Mouse (Mus musculus) lung, postnatal 0 days (tissue): ENCODE results near the gene Tomm40. TPM values are rescaled to one million over a fixed set of nuclear protein-coding genes. Genes with fewer than 3 reads are reported as not detected.
A peak's percentile ranks its signal among the peaks of the same experiment; 100 is the strongest.

Source experiments
- ATAC-seq: fragments of 200-750 bp; cut with Nextera tagmentation; 2 replicates; pipeline ENCODE4 v1.8.0; 2017; ENCODE audit warnings: moderate library complexity
- DNase-seq: peaks from one replicate; pipeline ENCODE4 v3.0.0-alpha.2; 2016; ENCODE audit warnings: low spot score
- H3K27ac ChIP-seq: fragments of 300-500 bp; sonication (generic); 2 replicates; pipeline ENCODE4 v1.5.1; 2014; ENCODE audit warnings: antibody characterized with exemption, mild to moderate bottlenecking, low read length, mixed read lengths
- H3K27me3 ChIP-seq: fragments of 300-500 bp; sonication (generic); replicated peaks from 2 replicates; pipeline ENCODE4 v1.6.1; 2014; ENCODE audit warnings: low read length, mixed read lengths; ENCODE audit not compliant: insufficient read depth
- H3K36me3 ChIP-seq: fragments of 300-500 bp; sonication (generic); 2 replicates; pipeline ENCODE4 v1.6.1; 2014; ENCODE audit warnings: low read length, mixed read lengths; ENCODE audit not compliant: insufficient read depth
- H3K4me1 ChIP-seq: fragments of 300-500 bp; sonication (generic); 2 replicates; pipeline ENCODE4 v1.6.1; 2014; ENCODE audit warnings: antibody characterized with exemption, low read depth, low read length, mixed read lengths; ENCODE audit not compliant: insufficient read depth
- H3K4me2 ChIP-seq: fragments of 300-500 bp; sonication (generic); replicated peaks from 2 replicates; pipeline ENCODE4 v1.6.1; 2014; ENCODE audit warnings: low read depth, mild to moderate bottlenecking, low read length, moderate library complexity, mixed read lengths
- H3K4me3 ChIP-seq: fragments of 300-500 bp; sonication (generic); 2 replicates; pipeline ENCODE4 v1.5.1; 2014; ENCODE audit warnings: low read depth, low read length
- H3K9ac ChIP-seq: fragments of 300-500 bp; sonication (generic); replicated peaks from 2 replicates; pipeline ENCODE4 v1.6.1; 2014; ENCODE audit warnings: low read depth, mild to moderate bottlenecking
- H3K9me3 ChIP-seq: fragments of 300-500 bp; sonication (generic); 2 replicates; pipeline ENCODE4 v1.6.1; 2016; ENCODE audit warnings: low read length, mixed read lengths
- CTCF ChIP-seq: IDR thresholded peaks from 2 replicates; pipeline ENCODE4 v1.5.1; 2016; ENCODE audit warnings: antibody characterized with exemption, mild to moderate bottlenecking
- EP300 ChIP-seq: IDR thresholded peaks from 2 replicates; pipeline ENCODE4 v1.6.1; 2016; ENCODE audit warnings: antibody characterized with exemption, mild to moderate bottlenecking, control low read depth
- WGBS: fragments of 180-500 bp; shearing (Covaris S2); extraction: QIAGEN DNeasy Blood & Tissue Kit; methylation state at CpG from one replicate; pipeline ENCODE4 v1.1.7; 2014; 5-methylcytosine and 5-hydroxymethylcytosine counted together
- polyA plus RNA-seq: library from polyadenylated mRNA; unstranded; fragments of >200 nt; fragmentation: Nextera tagmentation; extraction: Ambion mirVana; gene quantifications from 2 replicates; pipeline ENCODE4 v1.2.1, GENCODE M21; 2015

Tomm40 gene
- polyA plus RNA-seq, 1 experiment from 2014 or later, result 62.4 TPM

DNA sequence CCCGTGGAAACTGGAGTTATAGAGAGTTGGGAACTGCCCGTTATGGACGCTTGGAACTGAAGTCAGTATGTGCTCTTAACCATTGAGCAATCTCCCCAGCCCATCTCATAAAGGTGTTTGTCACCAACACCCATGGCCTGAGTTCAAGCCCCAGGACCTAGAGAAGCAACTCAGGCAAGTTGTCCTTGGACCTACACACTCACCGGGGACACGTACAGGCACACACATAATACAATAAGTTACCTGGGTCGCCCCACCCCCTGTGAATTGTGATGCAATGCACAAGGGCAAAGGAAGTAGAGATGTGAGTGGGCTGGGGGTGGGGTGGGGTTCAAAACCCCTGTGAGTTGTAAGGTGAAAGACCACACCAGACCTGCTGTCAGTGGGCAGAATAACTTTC lies 28.7 kb downstream of the Tomm40 start:
- Histone ChIP-seq H3K4me1 (peaks cover 7% of the 10 kb centered on the region; the same call in 1 of the 2 replicates), H3K4me3 (no peak overlapping the region), H3K36me3 (no peaks in the 10 kb centered on the region), H3K27ac (no peak overlapping the region), H3K9ac (no peak overlapping the region), H3K27me3 (no peaks in the 10 kb centered on the region), H3K9me3 (no peaks in the 10 kb centered on the region), H3K4me2 (no peak overlapping the region)
- no peak for DNase-seq
- ATAC-seq, result no peak
- 74% methylated on average over 6 of the region's 6 CpGs for WGBS
- TF ChIP-seq CTCF, result no peak

- H3K4me2 ChIP-seq, result no peak overlapping the region
- no peak overlapping the region for H3K27ac ChIP-seq
- ATAC-seq (no peak), DNase-seq (no peak)
- 53% methylated on average over 4 of the region's 4 CpGs for WGBS
- peaks cover 7% of the 10 kb centered on the region; the same call in 1 of the 2 replicates for H3K4me1 ChIP-seq
- TF ChIP-seq CTCF (no peak), EP300 (no peak)
- H3K9me3 ChIP-seq, result no peaks in the 10 kb centered on the region
- H3K9ac ChIP-seq, result no peak overlapping the region
- H3K36me3 ChIP-seq, result no peaks in the 10 kb centered on the region
- H3K27me3 ChIP-seq, result no peaks in the 10 kb centered on the region
- no peak overlapping the region for H3K4me3 ChIP-seq
Observed at GRCm38 (mm10) chr7:19685374-19685773, 29.9 kb downstream of the Tomm40 start.

DNA sequence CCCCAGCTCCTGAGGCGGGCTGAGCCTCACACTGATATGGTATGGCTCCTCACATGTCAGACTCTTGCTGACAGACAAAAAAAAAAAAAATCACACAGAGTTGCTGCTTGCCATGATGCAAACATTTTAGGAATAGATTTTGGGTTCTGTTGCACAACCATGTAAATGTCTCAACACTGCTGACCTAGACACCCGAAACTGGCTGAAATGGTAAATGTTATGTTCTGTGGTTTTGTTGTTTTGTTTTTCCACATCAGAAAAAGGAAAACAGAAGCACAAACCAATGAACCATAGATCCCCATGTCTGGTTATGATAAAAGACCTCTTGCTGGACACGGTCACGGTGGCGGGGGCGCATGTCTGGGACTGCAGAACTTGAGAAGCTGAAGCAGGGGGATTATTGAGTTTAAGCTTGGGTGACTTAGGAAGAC lies 31.5 kb downstream of the Tomm40 start:
- no peak overlapping the region for H3K4me2 ChIP-seq

DNA sequence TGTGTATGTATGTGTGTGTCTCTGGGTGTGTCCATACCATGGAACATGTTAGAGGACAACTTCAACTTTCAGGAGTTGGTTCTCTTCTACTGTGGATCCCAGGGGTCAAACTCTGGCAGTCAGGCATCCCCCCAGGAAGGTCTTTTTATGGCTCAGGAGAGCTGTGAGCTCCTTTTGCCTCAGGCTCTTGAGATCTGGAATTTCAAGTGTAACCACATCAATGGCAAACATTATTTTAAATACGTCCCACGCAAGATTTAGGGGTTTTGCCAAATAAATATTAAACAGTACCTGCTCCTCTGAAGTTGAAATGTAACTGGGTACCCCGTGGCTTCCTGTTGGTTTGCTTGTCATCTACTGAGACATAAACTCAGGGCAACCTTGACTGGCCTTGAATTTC lies 32.3 kb downstream of the Tomm40 start:
- H3K27me3 ChIP-seq, result no peaks in the 10 kb centered on the region
- H3K4me1 ChIP-seq, result peaks cover 7% of the 10 kb centered on the region; the same call in 1 of the 2 replicates
- no peak overlapping the region for H3K9ac ChIP-seq
- DNase-seq, result no peak
- ATAC-seq, result no peak
- no peak for TF ChIP-seq CTCF
- WGBS, result 42% methylated on average over 3 of the region's 3 CpGs
- H3K36me3 ChIP-seq, result no peaks in the 10 kb centered on the region
- H3K27ac ChIP-seq, result peak overlapping the region; percentile 38; the same call in 1 of the 2 replicates
- no peaks in the 10 kb centered on the region for H3K9me3 ChIP-seq
- H3K4me2 ChIP-seq, result no peak overlapping the region
- no peak overlapping the region for H3K4me3 ChIP-seq

More for the DNA sequence above, 31.5 kb downstream of the Tomm40 start:
- Histone ChIP-seq H3K4me1 (peaks cover 7% of the 10 kb centered on the region; the same call in 1 of the 2 replicates), H3K27me3 (no peaks in the 10 kb centered on the region), H3K27ac (peak overlapping the region; percentile 66), H3K4me3 (no peak overlapping the region), H3K36me3 (no peaks in the 10 kb centered on the region), H3K9ac (no peak overlapping the region), H3K9me3 (no peaks in the 10 kb centered on the region)
- 71% methylated on average over 6 of the region's 6 CpGs for WGBS
- ATAC-seq (peak; percentile 63), DNase-seq (peak; percentile 81)
- TF ChIP-seq CTCF, result no peak
- peak; percentile 79 for TF ChIP-seq EP300

- ATAC-seq, result no peak
- no peak within 1 kb of the TSS for H3K4me3 ChIP-seq
- H3K4me1 ChIP-seq, result peaks cover 7% of the 10 kb centered on the region; the same call in 1 of the 2 replicates
- H3K27me3 ChIP-seq, result no peaks in the 10 kb centered on the region
- no peak within 1 kb of the TSS for H3K9ac ChIP-seq
- no peaks in the 10 kb centered on the region for H3K9me3 ChIP-seq
- H3K4me2 ChIP-seq, result no peak within 1 kb of the TSS
- no peaks in the 10 kb centered on the region for H3K36me3 ChIP-seq
- WGBS, result 49% methylated on average over 8 of the region's 8 CpGs
- no peak within 1 kb of the TSS for H3K27ac ChIP-seq
- TF ChIP-seq EP300 (no peak), CTCF (no peak)
- DNase-seq, result no peak
Observed at GRCm38 (mm10) chr7:19681202-19681694, 34.0 kb downstream of the Tomm40 start, which contains the start of the genes Gm44805 and Apoc4. Gene Gm44805, minus strand, starts transcription at chr7:19681423. Gene Apoc4, minus strand, starts transcription at chr7:19681479.

- ATAC-seq (no peak), DNase-seq (no peak)
- H3K4me3 ChIP-seq, result no peak overlapping the region
- H3K27ac ChIP-seq, result no peak overlapping the region
- H3K4me1 ChIP-seq, result peaks cover 7% of the 10 kb centered on the region; the same call in 1 of the 2 replicates
- no peaks in the 10 kb centered on the region for H3K36me3 ChIP-seq
- H3K9me3 ChIP-seq, result no peaks in the 10 kb centered on the region
- H3K9ac ChIP-seq, result no peak overlapping the region
- H3K27me3 ChIP-seq, result no peaks in the 10 kb centered on the region
- WGBS, result 87% methylated on average over 2 of the region's 2 CpGs
- TF ChIP-seq EP300 (no peak), CTCF (no peak)
- H3K4me2 ChIP-seq, result no peak overlapping the region
Observed at GRCm38 (mm10) chr7:19680702-19681101, 34.5 kb downstream of the Tomm40 start.

GRCm38 (mm10) chr7:19678901-19679300 lies 36.3 kb downstream of the Tomm40 start:
- Histone ChIP-seq H3K4me3 (no peak overlapping the region), H3K27ac (no peak overlapping the region), H3K27me3 (no peaks in the 10 kb centered on the region), H3K9me3 (no peaks in the 10 kb centered on the region), H3K36me3 (no peaks in the 10 kb centered on the region), H3K4me2 (no peak overlapping the region), H3K9ac (no peak overlapping the region), H3K4me1 (peaks cover 7% of the 10 kb centered on the region; the same call in 1 of the 2 replicates)
- 82% methylated on average over 3 of the region's 3 CpGs for WGBS
- DNase-seq, result no peak
- ATAC-seq, result no peak
- TF ChIP-seq EP300 (no peak), CTCF (no peak)
